Mouse (Mus musculus): ENCODE results near the gene Nufip2. TPM values are rescaled to one million over a fixed set of nuclear protein-coding genes. Genes with fewer than 3 reads are reported as not detected.
A peak's percentile ranks its signal among the peaks of the same experiment; 100 is the strongest.

The Nufip2 gene
- polyA plus RNA-seq, 1 experiment from 2014 or later = 5.0 TPM

- peak within 1 kb of the TSS; percentile 68 for H3K4me2 ChIP-seq
- WGBS = 1% methylated on average over 79 of the region's 79 CpGs
- H3K4me1 ChIP-seq = peaks cover 32% of the 10 kb centered on the region
- H3K9me3 ChIP-seq = no peaks in the 10 kb centered on the region
- H3K9ac ChIP-seq = peak within 1 kb of the TSS; percentile 87
- peak within 1 kb of the TSS; percentile 80 for H3K4me3 ChIP-seq (replicated peaks)
- H3K36me3 ChIP-seq = no peaks in the 10 kb centered on the region
- ATAC-seq (ENCODE audit: insufficient read depth, low FRiP score, low read depth) = peak; percentile 78
- H3K27me3 ChIP-seq (replicated peaks) = no peaks in the 10 kb centered on the region
- peak within 1 kb of the TSS; percentile 82 for H3K27ac ChIP-seq
These were observed 77.1 kb downstream of the Nufip2 start, which contains the start of gene Myo18a for GRCm38 (mm10) chr11:77762783-77763672. Gene Myo18a, plus strand, starts transcription at chr11:77763246.

- Histone ChIP-seq H3K27me3 (replicated peaks) (no peaks in the 10 kb centered on the region), H3K4me2 (peak overlapping the region; percentile 68), H3K27ac (peak overlapping the region; percentile 82), H3K9me3 (no peaks in the 10 kb centered on the region), H3K4me3 (replicated peaks) (peak overlapping the region; percentile 80), H3K4me1 (peaks cover 32% of the 10 kb centered on the region), H3K36me3 (no peaks in the 10 kb centered on the region), H3K9ac (peak overlapping the region; percentile 87)
- WGBS = 8% methylated on average over 26 of the region's 26 CpGs
- ATAC-seq (ENCODE audit: insufficient read depth, low FRiP score, low read depth) = peak; percentile 59
These were observed 77.9 kb downstream of the Nufip2 start for GRCm38 (mm10) chr11:77763673-77764340.

GRCm38 (mm10) chr11:77764694-77765458 lies 78.9 kb downstream of the Nufip2 start:
- peak overlapping the region; percentile 82 for H3K27ac ChIP-seq
- peak overlapping the region; percentile 68 for H3K4me2 ChIP-seq
- H3K27me3 ChIP-seq (replicated peaks) = no peaks in the 10 kb centered on the region
- WGBS = 48% methylated on average over 9 of the region's 9 CpGs
- peaks cover 32% of the 10 kb centered on the region for H3K4me1 ChIP-seq
- H3K36me3 ChIP-seq = no peaks in the 10 kb centered on the region
- H3K9ac ChIP-seq = no peak overlapping the region
- H3K4me3 ChIP-seq (replicated peaks) = peak overlapping the region; percentile 80
- ATAC-seq (ENCODE audit: insufficient read depth, low FRiP score, low read depth) = peak; percentile 11; the same call in 1 of the 2 replicates
- H3K9me3 ChIP-seq = no peaks in the 10 kb centered on the region

- ATAC-seq (ENCODE audit: insufficient read depth, low FRiP score, low read depth) = no peak
- Histone ChIP-seq H3K27me3 (replicated peaks) (no peaks in the 10 kb centered on the region), H3K27ac (peak overlapping the region; percentile 42; the same call in 1 of the 2 replicates), H3K4me3 (replicated peaks) (no peak overlapping the region; the same call in 1 of the 2 replicates), H3K4me1 (peaks cover 32% of the 10 kb centered on the region), H3K4me2 (peak overlapping the region; percentile 68), H3K36me3 (no peaks in the 10 kb centered on the region), H3K9ac (no peak overlapping the region), H3K9me3 (no peaks in the 10 kb centered on the region)
- 39% methylated on average over 4 of the region's 4 CpGs for WGBS
These were observed 79.5 kb downstream of the Nufip2 start for GRCm38 (mm10) chr11:77765459-77765777.

- H3K4me1 ChIP-seq = peaks cover 32% of the 10 kb centered on the region
- H3K4me2 ChIP-seq = peak overlapping the region; percentile 68
- H3K9me3 ChIP-seq = no peaks in the 10 kb centered on the region
- H3K9ac ChIP-seq = peak overlapping the region; percentile 35; the same call in 1 of the 2 replicates
- no peaks in the 10 kb centered on the region for H3K27me3 ChIP-seq (replicated peaks)
- peak overlapping the region; percentile 80 for H3K27ac ChIP-seq
- no peaks in the 10 kb centered on the region for H3K36me3 ChIP-seq
- peak overlapping the region; percentile 40 for H3K4me3 ChIP-seq (replicated peaks)
- 6% methylated on average over 35 of the region's 35 CpGs for WGBS
- peak; percentile 57 for ATAC-seq (ENCODE audit: insufficient read depth, low FRiP score, low read depth)
These were observed 80.5 kb downstream of the Nufip2 start for GRCm38 (mm10) chr11:77766351-77767001.

GRCm38 (mm10) chr11:77769496-77769895 lies 83.5 kb downstream of the Nufip2 start:
- WGBS = 74% methylated on average over 4 of the region's 4 CpGs
- H3K4me3 ChIP-seq (replicated peaks) = no peak overlapping the region
- no peaks in the 10 kb centered on the region for H3K27me3 ChIP-seq (replicated peaks)
- H3K9me3 ChIP-seq = no peaks in the 10 kb centered on the region
- no peak overlapping the region for H3K9ac ChIP-seq
- ATAC-seq (ENCODE audit: insufficient read depth, low FRiP score, low read depth) = no peak
- peak overlapping the region; percentile 40; the same call in 1 of the 2 replicates for H3K27ac ChIP-seq
- no peak overlapping the region for H3K4me2 ChIP-seq
- peaks cover 33% of the 10 kb centered on the region for H3K4me1 ChIP-seq
- H3K36me3 ChIP-seq = no peaks in the 10 kb centered on the region

GRCm38 (mm10) chr11:77770346-77770745 lies 84.4 kb downstream of the Nufip2 start:
- 61% methylated on average over 8 of the region's 8 CpGs for WGBS

GRCm38 (mm10) chr11:77771879-77772713 lies 86.1 kb downstream of the Nufip2 start:
- H3K9me3 ChIP-seq = no peaks in the 10 kb centered on the region
- peak overlapping the region; percentile 88 for H3K27ac ChIP-seq
- ATAC-seq (ENCODE audit: insufficient read depth, low FRiP score, low read depth) = peak; percentile 90
- no peak overlapping the region for H3K4me3 ChIP-seq (replicated peaks)
- H3K4me2 ChIP-seq = peak overlapping the region; percentile 12; the same call in 1 of the 2 replicates
- 51% methylated on average over 8 of the region's 8 CpGs for WGBS
- no peak overlapping the region for H3K9ac ChIP-seq
- 0 out of 2 replicates have a peak, but pooled peaks cover under 1% of the 10 kb centered on the region for H3K36me3 ChIP-seq
- no peaks in the 10 kb centered on the region for H3K27me3 ChIP-seq (replicated peaks)
- H3K4me1 ChIP-seq = 0 out of 2 replicates have a peak, but pooled peaks cover 12% of the 10 kb centered on the region

More at GRCm38 (mm10) chr11:77770346-77770745, 84.4 kb downstream of the Nufip2 start:
- H3K9ac ChIP-seq = no peak overlapping the region
- no peaks in the 10 kb centered on the region for H3K36me3 ChIP-seq
- H3K4me3 ChIP-seq (replicated peaks) = no peak overlapping the region
- no peaks in the 10 kb centered on the region for H3K27me3 ChIP-seq (replicated peaks)
- ATAC-seq (ENCODE audit: insufficient read depth, low FRiP score, low read depth) = no peak
- no peak overlapping the region for H3K27ac ChIP-seq
- H3K4me1 ChIP-seq = peaks cover 26% of the 10 kb centered on the region
- no peak overlapping the region for H3K4me2 ChIP-seq
- H3K9me3 ChIP-seq = no peaks in the 10 kb centered on the region

- no peak for ATAC-seq (ENCODE audit: insufficient read depth, low FRiP score, low read depth)
- Histone ChIP-seq H3K36me3 (peaks cover 11% of the 10 kb centered on the region; the same call in 1 of the 2 replicates), H3K4me3 (replicated peaks) (no peak overlapping the region), H3K4me2 (no peak overlapping the region), H3K9ac (no peak overlapping the region), H3K27me3 (replicated peaks) (no peaks in the 10 kb centered on the region), H3K27ac (peak overlapping the region; percentile 65; the same call in 1 of the 2 replicates), H3K9me3 (no peaks in the 10 kb centered on the region), H3K4me1 (0 out of 2 replicates have a peak, but pooled peaks cover 11% of the 10 kb centered on the region)
- WGBS = 61% methylated on average over 9 of the region's 9 CpGs
These were observed 89.9 kb downstream of the Nufip2 start for GRCm38 (mm10) chr11:77775701-77776400.

GRCm38 (mm10) chr11:77777436-77777835 lies 91.5 kb downstream of the Nufip2 start:
- no peaks in the 10 kb centered on the region for H3K27me3 ChIP-seq (replicated peaks)
- peaks cover 8% of the 10 kb centered on the region for H3K4me1 ChIP-seq
- WGBS = 92% methylated on average over 17 of the region's 17 CpGs
- no peak overlapping the region for H3K4me3 ChIP-seq (replicated peaks)
- H3K27ac ChIP-seq = no peak overlapping the region
- H3K4me2 ChIP-seq = no peak overlapping the region
- no peaks in the 10 kb centered on the region for H3K9me3 ChIP-seq
- no peak for ATAC-seq (ENCODE audit: insufficient read depth, low FRiP score, low read depth)
- no peak overlapping the region for H3K9ac ChIP-seq
- peaks cover 11% of the 10 kb centered on the region; the same call in 1 of the 2 replicates for H3K36me3 ChIP-seq

All from stomach, embryonic 15.5 days (tissue).